Mouse (Mus musculus): ENCODE measurements at regions not wholly inside any gene's neighbourhood (a gene's known extent, or its start where the extent isn't known, plus 50 kb on each side); places are given as distances from the start of the nearest gene placed in this dataset.

DNA sequence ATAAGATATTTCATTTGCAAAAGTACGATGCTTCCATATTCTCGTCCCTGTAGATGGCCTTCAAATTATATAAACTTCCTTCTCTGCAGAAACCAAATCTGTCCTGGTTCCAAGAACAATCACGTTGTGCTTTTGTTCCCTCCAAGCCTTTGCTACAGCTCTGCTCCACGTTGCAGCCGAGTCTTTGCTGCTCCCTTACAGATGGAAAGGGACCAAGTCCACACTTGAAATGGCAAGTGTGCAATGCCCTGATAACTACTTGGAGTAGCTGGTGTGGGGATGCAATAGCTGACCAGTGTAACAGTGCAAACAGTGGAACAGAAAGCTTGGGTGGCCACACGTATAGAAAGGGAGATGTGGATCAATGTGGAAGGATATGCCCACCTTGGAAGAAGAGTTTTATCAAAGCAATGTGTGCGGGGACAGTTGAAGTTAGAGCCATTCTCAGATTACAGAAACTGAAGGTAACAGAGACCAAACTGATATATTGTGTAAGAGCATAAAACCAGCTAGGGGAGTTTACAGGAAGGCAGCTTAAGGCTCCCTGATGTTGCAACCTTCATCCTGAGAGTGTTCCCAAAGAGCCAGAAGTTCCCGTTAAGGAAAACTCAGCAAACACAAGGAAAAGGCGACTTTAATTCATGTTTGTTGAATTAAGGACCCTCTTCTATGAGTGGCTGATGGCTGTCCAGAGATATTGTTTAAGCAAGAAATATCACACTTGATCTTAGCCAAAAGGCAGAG is 161.3 kb downstream of the Npr3 start:
- TF ChIP-seq CTCF (IDR thresholded peaks at IDR 0.05; ENCODE audit: low read depth) = no peak
- TF ChIP-seq EP300 (IDR thresholded peaks at IDR 0.05; ENCODE audit: low read depth) = no peak
